Mouse (Mus musculus): Measurements from ENCODE around the gene Polr3gl. TPM values are rescaled to one million over a fixed set of nuclear protein-coding genes. Genes with fewer than 3 reads are reported as not detected.

The Polr3gl gene
- polyA plus RNA-seq, 1 experiment from 2014 or later = 26.0 TPM

DNA sequence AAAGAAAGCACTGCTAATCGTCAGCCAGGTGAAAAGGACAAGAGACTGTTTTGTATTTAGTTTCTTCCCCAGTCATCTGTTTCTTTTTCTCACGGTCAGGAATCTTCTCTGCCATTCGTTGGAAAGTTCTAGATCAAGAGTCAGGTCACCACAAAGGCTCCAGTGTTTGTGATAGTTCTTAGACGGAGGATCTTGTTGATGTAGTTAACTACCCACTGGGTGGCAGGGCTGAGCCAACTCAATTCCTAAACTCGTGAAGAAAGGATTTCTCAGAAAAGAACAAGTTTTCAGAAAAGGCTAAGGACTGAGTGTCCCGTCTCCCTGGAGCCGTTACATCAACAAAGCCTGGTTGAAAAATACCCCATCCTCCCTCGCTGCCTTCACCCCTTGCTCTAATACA, 42.8 kb downstream of the Polr3gl start:
- no peak overlapping the region for H3K4me3 ChIP-seq (replicated peaks; ENCODE audit: low read depth, low read length)
- H3K9ac ChIP-seq (ENCODE audit: low read depth, low read length) = no peak overlapping the region
- no peaks in the 10 kb centered on the region for H3K27me3 ChIP-seq (ENCODE audit: insufficient read depth, low read length)
- WGBS = 6% methylated on average over 8 of the region's 8 CpGs
- no peak overlapping the region for H3K4me2 ChIP-seq (ENCODE audit: low read length)
- peak; percentile 85 for TF ChIP-seq CTCF (IDR thresholded peaks at IDR 0.05; ENCODE audit: low read depth)
- H3K36me3 ChIP-seq (ENCODE audit: insufficient read depth, low read length) = no peaks in the 10 kb centered on the region
- DNase-seq (ENCODE audit: low spot score) (peak; percentile 91), ATAC-seq (replicated peaks; ENCODE audit: low FRiP score, low read depth) (no peak)
- H3K4me1 ChIP-seq (replicated peaks; ENCODE audit: insufficient read depth, low read length) = peaks cover 12% of the 10 kb centered on the region; the same call in 1 of the 2 replicates
- H3K9me3 ChIP-seq (replicated peaks; ENCODE audit: low read length) = no peaks in the 10 kb centered on the region
- H3K27ac ChIP-seq = peak overlapping the region; percentile 57

DNA sequence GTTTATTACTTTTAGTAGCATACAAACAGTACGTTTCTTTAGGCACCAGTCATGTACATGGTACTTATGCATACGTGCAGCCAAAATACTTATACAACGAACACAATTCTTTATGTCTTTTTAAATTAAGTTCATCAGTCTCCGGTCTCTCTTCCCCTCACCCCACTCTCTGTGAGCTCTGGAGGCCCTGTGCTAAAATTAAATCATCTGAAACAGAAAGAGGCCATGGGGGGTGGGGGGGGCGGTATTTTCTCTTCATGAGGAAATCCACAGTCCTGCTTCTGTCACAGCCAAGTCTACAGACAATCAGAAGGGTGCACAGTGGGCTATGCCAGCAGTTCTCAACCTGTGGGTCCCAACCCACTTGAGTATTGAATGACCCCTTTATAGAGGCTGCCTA, 44.6 kb downstream of the Polr3gl start:
- Histone ChIP-seq H3K27me3 (ENCODE audit: insufficient read depth, low read length) (no peaks in the 10 kb centered on the region), H3K4me1 (replicated peaks; ENCODE audit: insufficient read depth, low read length) (peaks cover 5% of the 10 kb centered on the region; the same call in 1 of the 2 replicates), H3K36me3 (ENCODE audit: insufficient read depth, low read length) (no peaks in the 10 kb centered on the region), H3K4me2 (ENCODE audit: low read length) (no peak overlapping the region), H3K9ac (ENCODE audit: low read depth, low read length) (no peak overlapping the region), H3K4me3 (replicated peaks; ENCODE audit: low read depth, low read length) (no peak overlapping the region), H3K27ac (no peak overlapping the region), H3K9me3 (replicated peaks; ENCODE audit: low read length) (no peaks in the 10 kb centered on the region)
- no peak for DNase-seq (ENCODE audit: low spot score)
- WGBS = 86% methylated on average over 5 of the region's 5 CpGs
- TF ChIP-seq CTCF (IDR thresholded peaks at IDR 0.05; ENCODE audit: low read depth) = no peak
- ATAC-seq (replicated peaks; ENCODE audit: low FRiP score, low read depth) = no peak

DNA sequence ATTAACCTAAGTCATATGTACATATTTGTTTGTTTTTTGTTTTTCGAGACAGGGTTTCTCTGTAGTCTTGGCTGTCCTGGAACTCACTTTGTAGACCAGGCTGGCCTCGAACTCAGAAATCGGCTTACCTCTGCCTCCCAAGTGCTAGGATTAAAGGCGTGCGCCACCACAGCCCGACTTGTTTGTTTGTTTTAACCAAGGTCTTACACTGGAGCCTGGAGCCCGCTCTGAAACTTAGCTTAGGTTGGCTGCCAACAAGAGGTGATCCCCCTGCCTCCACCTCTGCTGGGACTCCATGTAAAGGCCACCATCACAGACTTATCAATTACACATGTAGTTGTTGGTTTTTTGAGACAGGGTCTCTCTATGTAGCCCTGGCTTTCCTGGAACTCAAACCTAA, 45.2 kb downstream of the Polr3gl start:
- Histone ChIP-seq H3K9ac (ENCODE audit: low read depth, low read length) (no peak overlapping the region), H3K4me3 (replicated peaks; ENCODE audit: low read depth, low read length) (no peak overlapping the region), H3K27ac (no peak overlapping the region), H3K36me3 (ENCODE audit: insufficient read depth, low read length) (no peaks in the 10 kb centered on the region), H3K4me2 (ENCODE audit: low read length) (no peak overlapping the region), H3K27me3 (ENCODE audit: insufficient read depth, low read length) (no peaks in the 10 kb centered on the region; the same call in 1 of the 2 replicates), H3K9me3 (replicated peaks; ENCODE audit: low read length) (no peaks in the 10 kb centered on the region), H3K4me1 (replicated peaks; ENCODE audit: insufficient read depth, low read length) (peaks cover 5% of the 10 kb centered on the region; the same call in 1 of the 2 replicates)
- TF ChIP-seq CTCF (IDR thresholded peaks at IDR 0.05; ENCODE audit: low read depth) = no peak
- ATAC-seq (replicated peaks; ENCODE audit: low FRiP score, low read depth) = no peak
- DNase-seq (ENCODE audit: low spot score) = no peak
- WGBS = 76% methylated on average over 7 of the region's 7 CpGs

DNA sequence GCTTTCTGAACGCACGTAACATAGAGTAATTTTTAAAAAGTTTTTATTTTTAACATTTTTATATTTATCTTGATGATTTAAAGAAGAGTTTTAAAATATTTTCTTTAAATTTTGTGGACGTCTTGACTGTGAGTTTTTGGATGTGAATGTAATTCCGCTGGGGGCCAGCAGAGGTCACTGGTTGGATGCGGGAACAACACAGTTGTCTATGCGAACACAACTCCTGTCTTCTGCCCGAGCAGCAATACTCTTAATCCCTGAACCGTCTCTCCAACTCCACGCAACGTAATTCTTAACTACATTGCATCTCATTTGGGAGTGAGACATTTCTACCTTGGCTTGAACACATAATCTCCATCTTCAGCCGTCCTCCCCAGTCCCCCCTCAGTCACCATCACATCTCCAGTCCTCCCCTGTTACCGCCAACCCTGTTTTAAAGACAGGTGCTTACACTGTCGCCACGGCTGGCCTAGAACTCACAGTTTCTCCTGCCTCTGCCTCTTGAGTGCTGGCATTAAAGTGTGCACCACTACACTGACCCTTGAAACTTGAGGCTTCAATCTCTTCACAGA, 46.5 kb downstream of the Polr3gl start:
- Histone ChIP-seq H3K4me3 (replicated peaks; ENCODE audit: low read depth, low read length) (no peak overlapping the region), H3K36me3 (ENCODE audit: insufficient read depth, low read length) (no peaks in the 10 kb centered on the region), H3K4me2 (ENCODE audit: low read length) (no peak overlapping the region), H3K9ac (ENCODE audit: low read depth, low read length) (no peak overlapping the region), H3K4me1 (replicated peaks; ENCODE audit: insufficient read depth, low read length) (peaks cover 5% of the 10 kb centered on the region; the same call in 1 of the 2 replicates), H3K27ac (no peak overlapping the region), H3K9me3 (replicated peaks; ENCODE audit: low read length) (no peaks in the 10 kb centered on the region), H3K27me3 (ENCODE audit: insufficient read depth, low read length) (no peaks in the 10 kb centered on the region; the same call in 1 of the 2 replicates)
- WGBS = 8% methylated on average over 14 of the region's 14 CpGs
- TF ChIP-seq CTCF (IDR thresholded peaks at IDR 0.05; ENCODE audit: low read depth) = peak; percentile 88
- DNase-seq (ENCODE audit: low spot score) (peak; percentile 86), ATAC-seq (replicated peaks; ENCODE audit: low FRiP score, low read depth) (no peak)

DNA sequence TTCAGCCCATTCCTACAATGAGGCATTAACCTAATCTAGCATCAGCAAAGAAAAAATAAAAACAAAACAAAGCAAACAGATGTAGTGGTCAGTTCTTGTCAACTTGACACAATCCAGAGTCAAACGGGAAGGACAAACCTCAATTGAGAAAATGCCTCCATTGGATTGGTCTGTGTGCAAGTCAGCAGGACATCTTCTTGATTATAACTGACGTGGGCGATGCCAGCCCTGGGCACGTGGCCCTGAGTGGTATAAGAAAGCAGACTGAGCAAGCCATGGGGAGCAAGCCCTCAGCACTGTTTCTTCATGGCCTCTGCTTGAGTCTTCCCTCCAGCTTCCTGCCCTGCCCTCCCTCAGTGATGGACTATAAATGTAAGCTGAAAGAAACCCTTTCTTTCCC, 47.1 kb downstream of the Polr3gl start:
- Histone ChIP-seq H3K4me1 (replicated peaks; ENCODE audit: insufficient read depth, low read length) (peaks cover 5% of the 10 kb centered on the region; the same call in 1 of the 2 replicates), H3K9me3 (replicated peaks; ENCODE audit: low read length) (no peaks in the 10 kb centered on the region), H3K27ac (no peak overlapping the region), H3K36me3 (ENCODE audit: insufficient read depth, low read length) (no peaks in the 10 kb centered on the region), H3K27me3 (ENCODE audit: insufficient read depth, low read length) (no peaks in the 10 kb centered on the region; the same call in 1 of the 2 replicates), H3K4me2 (ENCODE audit: low read length) (no peak overlapping the region), H3K4me3 (replicated peaks; ENCODE audit: low read depth, low read length) (no peak overlapping the region), H3K9ac (ENCODE audit: low read depth, low read length) (no peak overlapping the region)
- no peak for ATAC-seq (replicated peaks; ENCODE audit: low FRiP score, low read depth)
- no peak for DNase-seq (ENCODE audit: low spot score)
- WGBS = 64% methylated on average over 4 of the region's 4 CpGs
- no peak for TF ChIP-seq CTCF (IDR thresholded peaks at IDR 0.05; ENCODE audit: low read depth)

DNA sequence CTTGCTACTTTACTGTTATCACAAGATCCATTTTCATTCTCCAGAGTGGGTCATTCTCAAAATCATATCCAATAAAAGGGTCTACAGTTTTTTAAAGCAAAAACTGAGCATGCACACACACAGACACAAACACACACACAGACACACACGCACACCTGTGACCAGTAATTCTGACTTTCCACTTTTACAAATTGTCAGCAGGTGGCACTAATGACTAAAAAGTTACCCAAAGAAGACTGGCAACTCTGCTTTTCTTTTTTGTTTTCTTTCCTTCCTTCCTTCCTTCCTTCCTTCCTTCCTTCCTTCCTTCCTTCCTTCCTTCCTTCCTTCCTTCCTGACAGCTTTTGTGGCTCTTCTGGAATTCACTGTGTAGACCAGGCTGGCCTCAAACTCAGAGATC, 48.4 kb downstream of the Polr3gl start:
- Histone ChIP-seq H3K27ac (no peak overlapping the region), H3K4me3 (replicated peaks; ENCODE audit: low read depth, low read length) (no peak overlapping the region), H3K4me1 (replicated peaks; ENCODE audit: insufficient read depth, low read length) (no peaks in the 10 kb centered on the region), H3K9ac (ENCODE audit: low read depth, low read length) (no peak overlapping the region), H3K9me3 (replicated peaks; ENCODE audit: low read length) (no peaks in the 10 kb centered on the region), H3K36me3 (ENCODE audit: insufficient read depth, low read length) (no peaks in the 10 kb centered on the region), H3K27me3 (ENCODE audit: insufficient read depth, low read length) (no peaks in the 10 kb centered on the region; the same call in 1 of the 2 replicates), H3K4me2 (ENCODE audit: low read length) (no peak overlapping the region)
- 47% methylated on average over 1 of the region's 1 CpGs for WGBS
- ATAC-seq (replicated peaks; ENCODE audit: low FRiP score, low read depth) (no peak), DNase-seq (ENCODE audit: low spot score) (no peak)
- peak; percentile 49; the same call in 1 of the 2 replicates for TF ChIP-seq CTCF (IDR thresholded peaks at IDR 0.05; ENCODE audit: low read depth)

DNA sequence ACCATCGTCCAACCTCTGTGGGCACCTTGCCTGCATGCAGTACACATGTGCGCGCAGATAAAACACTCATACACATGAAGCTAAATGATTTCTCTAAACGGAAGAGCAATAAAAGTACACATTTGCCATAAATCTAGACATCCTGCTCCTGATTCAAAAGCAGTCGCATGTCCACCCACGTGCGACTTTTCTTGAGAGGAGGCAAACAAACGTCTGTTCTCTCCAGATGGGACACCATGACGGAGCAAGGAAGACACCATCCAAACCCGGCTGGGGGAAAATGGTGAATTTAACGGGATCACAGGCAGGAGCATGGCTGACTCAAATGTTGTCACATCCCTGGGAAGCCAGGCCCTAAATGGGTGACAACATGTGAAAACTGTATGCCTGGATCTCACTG, 50.6 kb downstream of the Polr3gl start:
- Histone ChIP-seq H3K27me3 (ENCODE audit: insufficient read depth, low read length) (no peaks in the 10 kb centered on the region; the same call in 1 of the 2 replicates), H3K36me3 (ENCODE audit: insufficient read depth, low read length) (no peaks in the 10 kb centered on the region), H3K4me1 (replicated peaks; ENCODE audit: insufficient read depth, low read length) (no peaks in the 10 kb centered on the region), H3K9me3 (replicated peaks; ENCODE audit: low read length) (no peaks in the 10 kb centered on the region), H3K4me2 (ENCODE audit: low read length) (no peak overlapping the region), H3K27ac (no peak overlapping the region), H3K9ac (ENCODE audit: low read depth, low read length) (no peak overlapping the region), H3K4me3 (replicated peaks; ENCODE audit: low read depth, low read length) (no peak overlapping the region)
- DNase-seq (ENCODE audit: low spot score) = no peak
- ATAC-seq (replicated peaks; ENCODE audit: low FRiP score, low read depth) = no peak
- no peak for TF ChIP-seq CTCF (IDR thresholded peaks at IDR 0.05; ENCODE audit: low read depth)
- WGBS = 71% methylated on average over 11 of the region's 11 CpGs

All from kidney, postnatal 0 days (tissue).